Mouse (Mus musculus): ENCODE measurements around the gene Dedd. TPM values are rescaled to one million over a fixed set of nuclear protein-coding genes. Genes with fewer than 3 reads are reported as not detected.
A peak's percentile ranks its signal among the peaks of the same experiment; 100 is the strongest.

Dedd gene
- polyA plus RNA-seq, 1 experiment, result not detected

DNA sequence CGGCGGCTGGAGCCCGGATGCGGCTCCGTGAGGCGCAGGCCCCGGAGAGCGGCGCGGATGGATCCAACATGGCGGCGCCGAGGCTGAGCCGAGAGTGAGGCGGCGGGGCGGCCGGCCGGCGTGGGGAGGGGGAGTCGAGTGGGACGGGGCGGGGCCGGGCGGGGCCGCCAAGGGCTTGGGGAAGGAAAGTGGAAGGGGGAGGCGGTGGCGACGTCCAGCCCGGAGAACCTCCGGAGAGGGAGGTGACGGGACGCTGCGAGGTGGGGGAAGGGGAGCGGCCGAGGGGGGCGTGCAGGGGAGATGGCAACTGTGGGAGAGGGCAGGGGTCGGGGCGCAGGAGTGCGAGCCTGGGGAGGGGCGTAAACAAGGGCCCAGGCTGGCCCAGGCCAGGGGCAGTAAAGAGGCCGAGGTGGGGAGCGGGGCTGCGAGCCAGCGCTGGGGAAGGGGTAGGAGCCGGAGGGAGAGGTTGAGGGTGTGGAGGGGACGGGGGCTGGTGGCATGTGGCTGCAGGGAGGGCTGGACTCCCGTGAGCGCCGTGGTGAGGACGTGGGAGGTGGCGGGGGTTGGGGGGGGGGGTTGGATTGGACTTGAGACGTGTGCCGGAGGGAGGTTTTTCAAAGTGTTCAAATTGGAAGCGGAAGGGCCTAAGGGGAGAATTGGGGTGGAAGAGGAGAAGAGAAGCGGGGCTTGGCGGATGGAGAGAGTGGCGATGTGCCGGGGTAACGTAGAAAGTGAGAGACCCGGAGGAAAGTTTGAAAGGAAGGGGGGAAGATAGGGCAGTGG lies 679 bp downstream of the Dedd start:
- under 1% methylated on average over 59 of the region's 61 CpGs for WGBS
- TF ChIP-seq CTCF (IDR thresholded peaks at IDR 0.05; ENCODE audit: insufficient read depth, low read depth, low read length), result no peak
- 0 out of 2 replicates have a peak, but pooled peaks have one; percentile 4 for TF ChIP-seq POLR2A (IDR thresholded peaks at IDR 0.05; ENCODE audit: insufficient read depth, low read depth, low read length)
- peak overlapping the region; percentile 61 for H3K4me3 ChIP-seq (ENCODE audit: insufficient read depth, low read depth, low read length)
- peaks cover 5% of the 10 kb centered on the region; the same call in 1 of the 2 replicates for H3K4me1 ChIP-seq (ENCODE audit: control insufficient read depth, insufficient read depth, low read length)
- peak overlapping the region; percentile 45; the same call in 1 of the 2 replicates for H3K27ac ChIP-seq (ENCODE audit: insufficient read depth, low read depth, low read length)

- peaks cover 5% of the 10 kb centered on the region; the same call in 1 of the 2 replicates for H3K4me1 ChIP-seq (ENCODE audit: control insufficient read depth, insufficient read depth, low read length)
- peak overlapping the region; percentile 61 for H3K4me3 ChIP-seq (ENCODE audit: insufficient read depth, low read depth, low read length)
- H3K27ac ChIP-seq (ENCODE audit: insufficient read depth, low read depth, low read length), result 0 out of 2 replicates have a peak overlapping the region, but pooled peaks have one; percentile 45
- no peak for TF ChIP-seq POLR2A (IDR thresholded peaks at IDR 0.05; ENCODE audit: insufficient read depth, low read depth, low read length)
- TF ChIP-seq CTCF (IDR thresholded peaks at IDR 0.05; ENCODE audit: insufficient read depth, low read depth, low read length), result no peak
- 2% methylated on average over 4 of the region's 4 CpGs for WGBS
These were observed 1.2 kb downstream of the Dedd start for GRCm38 (mm10) chr1:171330216-171330560.

DNA sequence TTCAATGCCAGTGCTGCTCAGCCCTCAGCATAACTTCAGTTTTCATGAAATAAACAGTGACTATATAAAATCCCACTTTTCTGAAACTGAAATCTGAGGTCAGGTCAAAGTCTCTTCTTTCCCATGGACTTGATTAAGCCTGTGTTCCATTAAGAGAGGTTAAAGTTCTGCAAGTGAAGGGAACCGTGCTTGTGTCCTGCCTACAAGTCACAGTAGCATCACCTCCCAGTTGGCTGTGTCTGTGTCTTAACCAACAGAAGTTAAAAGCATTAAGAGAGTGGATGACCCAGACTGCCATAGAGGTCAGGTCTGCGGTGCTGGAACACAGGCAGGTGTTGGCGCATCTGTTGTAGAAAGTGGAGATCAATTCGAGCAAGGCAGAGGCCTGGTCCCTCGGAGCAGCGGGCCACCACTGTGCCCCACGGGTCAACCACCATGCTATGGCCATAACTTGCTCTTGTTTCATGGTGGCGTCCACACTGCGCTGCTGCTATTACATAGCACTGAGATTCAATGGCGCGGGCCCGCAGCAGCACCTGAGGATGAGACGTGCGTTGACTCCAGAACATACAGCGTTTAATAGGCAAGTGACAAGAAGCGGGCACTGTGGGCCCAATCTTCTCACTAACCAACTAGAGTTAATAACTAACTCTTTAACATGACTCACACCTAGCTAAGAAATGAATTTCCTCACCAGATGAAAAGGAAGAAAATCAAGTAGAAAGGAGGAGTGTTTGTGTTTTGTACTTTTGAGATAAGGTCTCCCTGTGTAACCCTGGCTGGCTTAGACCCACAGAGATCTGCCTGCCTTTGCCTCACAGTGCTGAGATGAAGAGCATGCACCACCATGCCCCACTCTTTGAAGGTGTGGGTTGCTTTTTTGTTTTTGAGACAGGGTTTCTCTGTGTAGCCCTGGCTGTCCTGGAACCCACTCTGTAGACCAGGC lies 13.6 kb downstream of the Dedd start:
- Histone ChIP-seq H3K4me1 (ENCODE audit: control insufficient read depth, insufficient read depth, low read length) (peaks cover 7% of the 10 kb centered on the region), H3K27ac (ENCODE audit: insufficient read depth, low read depth, low read length) (no peak overlapping the region), H3K4me3 (ENCODE audit: insufficient read depth, low read depth, low read length) (no peak overlapping the region)
- TF ChIP-seq CTCF (IDR thresholded peaks at IDR 0.05; ENCODE audit: insufficient read depth, low read depth, low read length) (no peak), POLR2A (IDR thresholded peaks at IDR 0.05; ENCODE audit: insufficient read depth, low read depth, low read length) (no peak)
- WGBS, result 92% methylated on average over 16 of the region's 16 CpGs

DNA sequence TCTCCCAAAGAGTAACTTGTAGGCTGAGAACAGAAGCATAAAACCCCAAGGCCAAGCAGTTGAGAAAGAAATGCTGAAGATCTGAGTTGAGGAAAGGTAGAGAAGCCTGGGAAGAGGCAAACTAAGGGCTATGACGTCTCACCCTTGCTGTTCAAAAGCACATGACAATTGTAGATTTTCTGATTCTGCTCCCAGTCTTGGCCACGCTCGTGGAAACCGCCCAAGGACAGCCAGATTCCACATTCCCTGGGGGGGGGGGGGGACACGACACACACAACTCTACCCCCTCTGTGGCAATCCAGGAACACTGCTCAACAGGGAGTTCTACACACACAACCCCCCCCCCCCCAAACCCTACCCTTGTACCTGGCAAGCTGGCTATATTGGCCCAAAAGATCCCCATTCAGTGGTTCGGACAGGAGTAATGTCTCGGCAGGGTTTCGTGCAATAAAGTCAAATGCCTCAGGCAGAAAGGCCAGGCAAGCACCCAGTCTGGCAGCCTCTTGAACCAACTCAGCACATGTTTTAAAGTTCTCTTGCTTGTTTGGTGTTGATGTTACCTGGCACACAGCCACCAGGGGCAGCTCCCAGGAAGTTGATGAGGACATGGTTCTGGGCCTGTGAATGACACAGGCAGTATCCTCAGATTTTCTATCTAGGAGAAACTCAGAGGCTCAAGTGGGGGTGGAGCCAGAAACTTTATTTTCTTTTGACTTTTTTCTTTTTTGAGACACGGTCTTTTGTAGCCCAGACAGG lies 15.2 kb downstream of the Dedd start:
- TF ChIP-seq POLR2A (IDR thresholded peaks at IDR 0.05; ENCODE audit: insufficient read depth, low read depth, low read length) (no peak), CTCF (IDR thresholded peaks at IDR 0.05; ENCODE audit: insufficient read depth, low read depth, low read length) (no peak)
- Histone ChIP-seq H3K4me3 (ENCODE audit: insufficient read depth, low read depth, low read length) (no peak overlapping the region), H3K27ac (ENCODE audit: insufficient read depth, low read depth, low read length) (no peak overlapping the region), H3K4me1 (ENCODE audit: control insufficient read depth, insufficient read depth, low read length) (peaks cover 10% of the 10 kb centered on the region)
- WGBS, result 69% methylated on average over 9 of the region's 9 CpGs

- TF ChIP-seq POLR2A (IDR thresholded peaks at IDR 0.05; ENCODE audit: insufficient read depth, low read depth, low read length) (no peak), CTCF (IDR thresholded peaks at IDR 0.05; ENCODE audit: insufficient read depth, low read depth, low read length) (no peak)
- Histone ChIP-seq H3K4me1 (ENCODE audit: control insufficient read depth, insufficient read depth, low read length) (peaks cover 10% of the 10 kb centered on the region), H3K4me3 (ENCODE audit: insufficient read depth, low read depth, low read length) (peak overlapping the region; percentile 72; the same call in 1 of the 2 replicates), H3K27ac (ENCODE audit: insufficient read depth, low read depth, low read length) (no peak overlapping the region)
- 71% methylated on average over 9 of the region's 9 CpGs for WGBS
These were observed 15.8 kb downstream of the Dedd start for GRCm38 (mm10) chr1:171344715-171345114.

GRCm38 (mm10) chr1:171345225-171346094 lies 16.5 kb downstream of the Dedd start, which contains the start of the genes Nit1 and Pfdn2:
TSS of gene Nit1 (minus strand) at chr1:171345646.
TSS of gene Pfdn2 (plus strand) at chr1:171345670.
- H3K27ac ChIP-seq (ENCODE audit: insufficient read depth, low read depth, low read length), result no peak within 1 kb of the TSS
- H3K4me1 ChIP-seq (ENCODE audit: control insufficient read depth, insufficient read depth, low read length), result peaks cover 10% of the 10 kb centered on the region
- under 1% methylated on average over 53 of the region's 53 CpGs for WGBS
- TF ChIP-seq POLR2A (IDR thresholded peaks at IDR 0.05; ENCODE audit: insufficient read depth, low read depth, low read length), result peak; percentile 87
- no peak for TF ChIP-seq CTCF (IDR thresholded peaks at IDR 0.05; ENCODE audit: insufficient read depth, low read depth, low read length)
- H3K4me3 ChIP-seq (ENCODE audit: insufficient read depth, low read depth, low read length), result peak within 1 kb of the TSS; percentile 72

DNA sequence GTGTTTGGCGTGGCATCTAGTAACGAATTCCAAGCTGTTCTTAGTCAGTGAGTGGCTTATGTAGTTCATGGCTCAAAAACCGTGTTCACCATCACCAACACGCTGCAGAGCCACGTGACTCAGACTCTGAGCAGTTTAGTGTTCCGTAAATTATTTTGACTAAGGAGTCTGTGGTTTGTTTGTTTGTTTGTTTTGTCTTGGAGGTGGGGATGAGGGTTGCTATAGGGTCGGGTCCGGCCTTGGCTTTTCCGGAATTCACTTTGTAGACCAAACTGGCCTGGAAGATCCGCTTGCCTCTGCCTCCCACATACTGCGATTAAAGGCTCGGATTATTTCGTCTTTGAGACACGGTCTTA lies 17.1 kb downstream of the Dedd start:
- Histone ChIP-seq H3K4me3 (ENCODE audit: insufficient read depth, low read depth, low read length) (peak overlapping the region; percentile 72), H3K27ac (ENCODE audit: insufficient read depth, low read depth, low read length) (no peak overlapping the region), H3K4me1 (ENCODE audit: control insufficient read depth, insufficient read depth, low read length) (peaks cover 10% of the 10 kb centered on the region)
- WGBS, result 2% methylated on average over 14 of the region's 14 CpGs
- no peak for TF ChIP-seq POLR2A (IDR thresholded peaks at IDR 0.05; ENCODE audit: insufficient read depth, low read depth, low read length)

DNA sequence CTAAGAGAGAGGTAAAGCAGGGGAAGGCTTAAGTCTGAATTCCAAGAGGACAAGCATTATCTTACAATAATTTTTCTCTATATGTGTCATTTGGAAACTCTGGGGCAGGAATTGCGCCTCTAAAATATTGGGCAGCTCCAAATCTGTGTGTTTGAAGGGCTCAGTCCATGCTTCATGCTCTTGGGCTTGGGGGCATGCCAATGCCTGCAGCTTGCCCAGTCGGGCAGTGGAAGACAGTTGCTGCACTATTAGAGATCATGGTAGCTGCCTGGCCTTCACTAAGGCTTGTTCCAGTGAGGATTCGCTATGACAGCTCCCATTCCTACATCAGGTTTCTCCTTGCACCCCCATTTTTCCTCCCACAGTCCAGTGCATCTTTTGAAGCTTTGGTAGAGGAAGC lies 19.7 kb downstream of the Dedd start:
- TF ChIP-seq POLR2A (IDR thresholded peaks at IDR 0.05; ENCODE audit: insufficient read depth, low read depth, low read length) (no peak), CTCF (IDR thresholded peaks at IDR 0.05; ENCODE audit: insufficient read depth, low read depth, low read length) (no peak)
- H3K27ac ChIP-seq (ENCODE audit: insufficient read depth, low read depth, low read length), result no peak overlapping the region
- 66% methylated on average over 3 of the region's 3 CpGs for WGBS
- no peak overlapping the region for H3K4me3 ChIP-seq (ENCODE audit: insufficient read depth, low read depth, low read length)
- H3K4me1 ChIP-seq (ENCODE audit: control insufficient read depth, insufficient read depth, low read length), result peaks cover 10% of the 10 kb centered on the region

All from olfactory bulb, adult 2 months (tissue).